Mouse (Mus musculus): ENCODE measurements around the gene Plcl1.
"Not testable (repeated sequence)": the region's sequence is repeated elsewhere in the genome, so short reads cannot be mapped to it uniquely, and the experiment has no call there.

The Plcl1 gene

GRCm38 (mm10) chr1:55445043-55445688 is 39.4 kb downstream of the Plcl1 start:
- no peak for DNase-seq (ENCODE audit: low read depth)

DNA sequence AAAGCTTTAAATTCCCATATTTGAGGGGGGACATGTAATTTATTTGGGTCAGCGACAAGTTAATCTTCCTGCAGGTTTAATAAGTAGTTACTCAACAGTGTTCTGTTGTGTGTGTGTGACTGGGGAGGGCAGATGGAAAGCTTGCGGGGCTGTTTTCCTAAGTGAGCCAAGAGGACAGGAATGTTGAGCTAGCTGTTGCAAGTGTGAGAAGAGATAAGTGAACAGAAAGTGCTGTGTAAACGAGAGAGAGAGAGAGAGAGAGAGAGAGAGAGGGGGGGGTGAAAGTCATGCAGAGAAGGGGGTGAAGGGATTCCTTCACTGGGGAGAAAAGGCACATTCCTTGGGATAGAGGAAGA is 39.9 kb downstream of the Plcl1 start:
- no peak for DNase-seq (ENCODE audit: low read depth)

DNA sequence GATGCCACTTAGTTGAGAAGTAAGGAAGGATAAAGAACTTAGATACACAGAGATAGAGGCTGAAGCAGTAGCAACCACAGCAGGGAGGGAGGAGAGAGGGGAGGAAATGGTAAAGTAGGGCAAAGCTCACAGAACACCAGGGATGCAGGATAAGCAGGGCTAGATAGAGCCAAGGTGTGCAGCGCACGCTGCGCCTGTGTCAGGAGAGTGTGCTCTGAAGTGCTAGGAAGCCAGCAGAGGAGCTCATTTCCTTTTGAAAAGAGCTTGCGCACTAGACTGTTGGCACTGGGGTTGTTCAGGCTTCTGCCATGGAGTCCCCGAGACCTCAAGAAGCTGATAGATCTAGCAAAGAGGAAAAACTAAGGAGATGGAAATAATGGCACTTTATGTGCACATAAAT is 40.6 kb downstream of the Plcl1 start:
- DNase-seq (ENCODE audit: low read depth), result no peak

GRCm38 (mm10) chr1:55446876-55447275 is 41.2 kb downstream of the Plcl1 start:
- DNase-seq (ENCODE audit: low read depth), result no peak

GRCm38 (mm10) chr1:55447661-55448060 is 41.9 kb downstream of the Plcl1 start:
- no peak for DNase-seq (ENCODE audit: low read depth)

GRCm38 (mm10) chr1:55448104-55448503 is 42.4 kb downstream of the Plcl1 start:
- no peak for DNase-seq (ENCODE audit: low read depth)

- DNase-seq (ENCODE audit: low read depth), result no peak
Observed at GRCm38 (mm10) chr1:55449779-55450178, 44.1 kb downstream of the Plcl1 start.

- no peak for DNase-seq (ENCODE audit: low read depth)
Observed at GRCm38 (mm10) chr1:55454119-55454518, 48.4 kb downstream of the Plcl1 start.

DNA sequence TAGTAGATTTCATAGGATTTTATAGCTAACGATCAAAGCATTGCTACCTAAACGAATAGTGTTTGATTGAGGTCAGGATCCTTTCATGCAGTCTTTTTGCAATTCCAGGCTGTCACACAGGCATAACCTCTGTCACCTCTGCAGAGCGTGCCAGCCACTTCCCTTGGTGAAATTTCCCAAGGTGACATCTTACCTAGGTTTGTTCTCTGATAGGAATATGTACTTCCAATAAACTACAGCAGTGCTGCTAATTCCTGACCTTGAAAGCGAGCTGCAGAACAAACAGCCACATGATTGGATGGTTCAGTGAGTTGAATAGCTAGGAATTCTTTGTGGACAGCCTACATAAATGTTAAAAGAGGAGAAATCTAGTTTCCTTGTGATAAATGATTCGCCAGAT is 56.6 kb downstream of the Plcl1 start:
- DNase-seq (ENCODE audit: low read depth), result no peak

DNA sequence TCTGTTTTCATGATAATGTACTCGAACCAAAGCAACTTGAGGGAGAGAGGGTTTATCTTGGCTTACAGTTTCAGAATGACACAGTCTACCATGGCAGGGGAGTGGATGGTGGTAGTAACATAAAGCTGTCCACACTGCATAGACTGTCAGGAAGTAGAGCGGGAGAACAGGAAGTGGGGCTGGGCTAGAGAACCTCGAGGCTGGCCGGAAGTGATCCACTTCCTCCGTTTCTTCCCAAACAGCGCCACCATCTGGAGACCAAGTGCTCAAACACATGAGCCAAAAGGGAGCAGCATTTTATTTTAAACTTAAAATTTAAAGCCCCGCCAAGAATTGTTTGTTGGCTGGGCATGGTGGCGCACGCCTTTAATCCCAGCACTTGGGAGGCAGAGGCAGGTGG is 68.0 kb downstream of the Plcl1 start:
- no peak for DNase-seq (ENCODE audit: low read depth)

DNA sequence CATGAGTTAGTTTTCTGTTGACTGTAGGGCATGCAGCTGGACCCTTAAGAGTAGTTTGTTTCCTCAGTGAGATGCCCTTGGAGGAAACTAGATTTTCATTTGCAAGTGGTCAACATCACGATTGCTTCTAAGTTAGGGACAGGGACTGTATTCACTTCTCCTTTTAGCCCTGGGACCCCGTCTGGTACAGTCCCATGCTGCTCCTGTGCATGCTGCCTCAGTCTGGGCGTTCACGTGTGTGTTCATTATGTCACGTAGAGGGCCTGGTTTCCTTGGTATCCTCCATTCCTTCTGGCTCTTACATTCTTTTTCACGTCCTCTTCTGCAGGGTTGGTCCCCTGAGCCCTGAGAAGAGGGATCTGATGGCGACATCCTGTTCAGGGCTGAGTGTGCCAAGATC is 69.3 kb downstream of the Plcl1 start:
- DNase-seq (ENCODE audit: low read depth), result no peak

DNA sequence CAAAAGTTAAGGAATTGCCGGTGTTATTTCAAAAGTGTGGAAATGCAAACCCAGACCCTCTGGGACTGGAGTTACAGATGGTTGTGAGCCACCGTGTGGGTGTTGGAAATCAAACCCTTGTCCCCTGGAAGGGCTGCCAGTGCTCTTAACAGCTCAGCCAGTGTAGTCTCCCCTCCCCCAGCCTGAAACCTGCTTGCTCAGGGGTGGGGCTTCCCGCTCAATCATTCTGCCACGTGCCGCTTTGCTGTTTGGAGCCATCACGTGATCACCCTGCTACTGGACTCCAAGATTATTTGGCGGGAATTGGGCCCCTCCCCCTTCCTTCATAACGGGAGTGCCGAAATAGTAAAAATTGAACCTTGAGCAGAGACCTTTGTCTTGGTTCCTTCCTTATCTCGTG is 81.7 kb downstream of the Plcl1 start:
- DNase-seq (ENCODE audit: low read depth), result not testable (repeated sequence)

DNA sequence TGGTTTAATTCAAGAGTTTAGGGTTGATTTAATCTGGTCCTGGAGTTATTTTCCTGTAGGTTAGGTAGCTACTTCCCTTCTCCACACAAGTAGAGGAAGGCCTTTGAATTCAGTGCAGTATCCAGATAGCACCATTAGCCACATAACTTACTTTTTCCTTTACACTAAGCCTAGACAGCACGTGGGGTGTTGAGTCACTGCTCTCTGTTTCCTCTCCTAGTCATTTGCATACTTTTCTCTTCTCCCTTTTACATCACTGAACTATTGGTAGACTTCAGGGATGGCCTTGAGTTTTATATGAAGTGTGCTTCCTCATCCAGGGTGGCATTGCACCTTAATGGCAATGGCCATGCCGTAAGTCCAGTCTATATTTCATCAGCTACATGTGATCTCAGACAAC is 82.5 kb downstream of the Plcl1 start:
- DNase-seq (ENCODE audit: low read depth), result no peak

- no peak for DNase-seq (ENCODE audit: low read depth)
Observed at GRCm38 (mm10) chr1:55489355-55489754, 83.6 kb downstream of the Plcl1 start.

GRCm38 (mm10) chr1:55499872-55500271 is 94.2 kb downstream of the Plcl1 start:
- DNase-seq (ENCODE audit: low read depth), result no peak

- DNase-seq (ENCODE audit: low read depth), result no peak
Observed at GRCm38 (mm10) chr1:55500981-55501682, 95.4 kb downstream of the Plcl1 start.

GRCm38 (mm10) chr1:55505811-55506210 is 100.1 kb downstream of the Plcl1 start:
- no peak for DNase-seq (ENCODE audit: low read depth)

- DNase-seq (ENCODE audit: low read depth), result no peak
Observed at GRCm38 (mm10) chr1:55507061-55507460, 101.3 kb downstream of the Plcl1 start.

DNA sequence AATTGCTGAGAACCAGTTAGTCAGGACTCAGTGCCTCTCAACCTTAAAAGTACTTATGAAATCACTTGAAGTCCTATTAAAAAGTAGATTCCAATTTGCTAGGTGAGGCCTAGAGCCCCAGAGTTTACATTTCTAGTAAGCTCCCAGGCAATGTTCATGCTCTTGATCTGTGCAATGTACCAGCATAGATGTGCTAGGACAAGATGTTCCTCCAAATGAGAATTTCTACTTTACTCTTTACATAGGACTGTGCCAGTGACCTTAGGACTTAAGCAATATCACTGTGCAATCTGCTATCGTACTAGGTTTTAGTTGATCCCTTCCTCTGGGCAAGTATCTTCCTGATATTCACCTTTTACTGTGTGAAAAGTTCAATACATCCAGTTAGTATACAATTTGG is 103.9 kb downstream of the Plcl1 start:
- no peak for DNase-seq (ENCODE audit: low read depth)

GRCm38 (mm10) chr1:55512165-55512564 is 106.4 kb downstream of the Plcl1 start:
- DNase-seq (ENCODE audit: low read depth), result no peak

GRCm38 (mm10) chr1:55512799-55513198 is 107.1 kb downstream of the Plcl1 start:
- not testable (repeated sequence) for DNase-seq (ENCODE audit: low read depth)

- no peak for DNase-seq (ENCODE audit: low read depth)
Observed at GRCm38 (mm10) chr1:55517182-55517581, 111.5 kb downstream of the Plcl1 start.

DNA sequence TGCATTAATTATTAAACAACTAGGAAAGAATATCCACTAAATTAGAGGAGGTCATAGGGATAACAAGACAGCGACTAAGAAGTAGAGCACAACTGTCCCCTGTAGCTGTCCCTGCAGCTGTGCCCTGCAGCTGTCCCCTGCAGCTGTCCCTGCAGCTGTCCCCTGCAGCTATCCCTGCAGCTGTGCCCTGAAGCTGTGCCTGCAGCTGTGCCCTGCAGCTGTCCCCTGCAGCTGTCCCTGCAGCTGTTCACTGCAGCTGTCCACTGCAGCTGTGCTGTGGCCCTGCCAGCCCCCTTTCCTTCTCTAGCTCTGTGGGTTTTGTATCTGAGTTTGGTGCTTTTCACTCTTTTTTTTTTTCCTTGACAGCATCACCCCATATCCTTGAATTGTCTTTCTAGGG is 118.2 kb downstream of the Plcl1 start:
- DNase-seq (ENCODE audit: low read depth), result no peak

DNA sequence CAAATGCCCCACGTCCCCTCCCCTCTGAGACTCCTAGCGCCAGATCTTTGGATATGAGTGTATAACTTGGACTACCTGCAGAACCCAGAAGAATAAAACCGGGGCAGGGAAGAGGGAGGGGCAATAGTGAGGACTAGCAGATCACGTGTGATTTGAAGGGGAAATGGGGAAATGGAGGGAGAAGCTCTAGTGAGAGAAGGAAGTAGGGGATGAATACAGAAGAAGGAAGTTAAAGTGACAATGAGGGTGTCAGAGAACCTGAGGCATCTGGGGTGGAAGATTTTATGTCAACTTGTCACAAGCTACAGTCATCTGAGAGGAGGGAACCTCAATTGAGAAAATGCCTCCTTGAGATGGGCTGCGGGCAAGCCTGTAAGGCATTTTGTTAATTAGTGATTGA is 119.4 kb downstream of the Plcl1 start:
- no peak for DNase-seq (ENCODE audit: low read depth)

Data from c-Kit-positive CD71-negative TER-119-negative erythroid progenitor cells, embryonic 14.5 days (primary cell).